Mouse (Mus musculus): ENCODE results near the gene Sertad2. TPM values are rescaled to one million over a fixed set of nuclear protein-coding genes. Genes with fewer than 3 reads are reported as not detected.

Gene Sertad2
- polyA plus RNA-seq, 1 experiment = 11.5 TPM

- H3K4me3 ChIP-seq (replicated peaks) = no peak overlapping the region
These were observed 17.0 kb downstream of the Sertad2 start for GRCm38 (mm10) chr11:20559951-20560642.

GRCm38 (mm10) chr11:20561323-20562002, 18.4 kb downstream of the Sertad2 start:
- Histone ChIP-seq H3K36me3 (replicated peaks; ENCODE audit: low read length) (peaks cover 21% of the 10 kb centered on the region), H3K4me3 (replicated peaks) (peak overlapping the region; percentile 72), H3K4me1 (peaks cover 45% of the 10 kb centered on the region), H3K9me3 (peaks cover 14% of the 10 kb centered on the region), H3K27me3 (replicated peaks) (no peaks in the 10 kb centered on the region)
- TF ChIP-seq FLI1 (IDR thresholded peaks at IDR 0.05; ENCODE audit: low read length) = no peak
- no peak for TF ChIP-seq GATA1 (IDR thresholded peaks at IDR 0.05; ENCODE audit: borderline replicate concordance, low read length)

More at GRCm38 (mm10) chr11:20559951-20560642, 17.0 kb downstream of the Sertad2 start:
- TF ChIP-seq GATA1 (IDR thresholded peaks at IDR 0.05; ENCODE audit: borderline replicate concordance, low read length) (no peak), FLI1 (IDR thresholded peaks at IDR 0.05; ENCODE audit: low read length) (no peak)
- Histone ChIP-seq H3K27me3 (replicated peaks) (no peaks in the 10 kb centered on the region), H3K4me1 (peaks cover 39% of the 10 kb centered on the region), H3K9me3 (peaks cover 14% of the 10 kb centered on the region), H3K36me3 (replicated peaks; ENCODE audit: low read length) (peaks cover 21% of the 10 kb centered on the region)

DNA sequence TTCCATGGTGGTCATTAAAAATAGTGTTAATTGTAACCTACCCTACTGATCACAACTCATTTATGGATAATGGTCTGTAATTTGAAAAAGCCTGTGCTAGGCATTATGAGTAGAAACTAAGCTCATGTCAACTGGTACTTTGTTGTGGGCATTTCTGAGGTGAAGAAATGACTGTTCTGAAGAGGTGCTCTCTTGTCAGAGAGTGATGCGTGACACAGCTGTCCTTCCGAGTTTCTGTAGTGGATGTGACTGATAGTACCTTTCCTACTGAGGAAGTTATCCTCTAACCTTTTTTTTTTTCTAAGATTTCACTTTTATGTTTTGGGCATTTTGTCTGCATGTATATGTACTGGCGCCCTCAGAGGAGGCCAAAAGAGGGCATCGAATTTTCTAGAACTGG, 22.0 kb downstream of the Sertad2 start:
- peaks cover 14% of the 10 kb centered on the region for H3K9me3 ChIP-seq
- H3K27me3 ChIP-seq (replicated peaks) = no peaks in the 10 kb centered on the region
- TF ChIP-seq FLI1 (IDR thresholded peaks at IDR 0.05; ENCODE audit: low read length) (no peak), GATA1 (IDR thresholded peaks at IDR 0.05; ENCODE audit: borderline replicate concordance, low read length) (no peak)
- peaks cover 39% of the 10 kb centered on the region for H3K4me1 ChIP-seq
- peaks cover 15% of the 10 kb centered on the region for H3K36me3 ChIP-seq (replicated peaks; ENCODE audit: low read length)
- H3K4me3 ChIP-seq (replicated peaks) = no peak overlapping the region

DNA sequence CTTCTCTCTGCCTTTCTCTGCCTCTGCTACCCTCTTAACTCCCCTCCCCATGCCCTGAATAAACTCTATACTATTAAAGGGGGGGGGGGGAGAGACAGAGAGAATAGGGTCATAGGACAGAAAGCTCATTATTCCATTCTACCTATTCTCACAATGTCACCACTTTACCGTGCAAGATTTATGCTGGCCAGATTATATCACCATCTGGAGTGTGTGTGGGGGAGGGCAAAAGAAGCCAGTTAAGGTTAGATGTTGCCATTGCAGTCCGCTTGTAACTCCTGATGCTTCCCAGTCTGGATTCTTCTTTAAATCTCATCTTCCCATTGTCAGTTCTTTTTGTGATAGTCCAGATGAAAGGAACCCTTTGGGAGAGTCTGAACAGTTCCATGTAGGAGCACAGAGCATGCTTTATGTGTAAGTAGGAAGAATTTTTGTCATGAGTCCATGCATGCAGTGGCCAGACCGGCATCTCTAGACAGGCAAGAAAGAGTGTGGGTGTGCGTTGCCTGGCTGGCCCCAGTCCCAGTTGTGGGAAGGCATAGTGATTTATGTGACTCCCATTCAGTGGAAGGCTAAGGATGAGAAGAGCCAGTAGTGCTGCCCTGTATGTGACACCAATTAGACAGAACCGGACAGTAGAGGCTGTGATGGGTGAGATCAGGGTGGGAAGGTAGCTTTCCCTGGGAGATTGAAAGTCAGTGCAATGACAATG, 28.8 kb downstream of the Sertad2 start:
- H3K36me3 ChIP-seq (replicated peaks; ENCODE audit: low read length) = peaks cover 12% of the 10 kb centered on the region
- H3K27me3 ChIP-seq (replicated peaks) = no peaks in the 10 kb centered on the region
- no peak for TF ChIP-seq FLI1 (IDR thresholded peaks at IDR 0.05; ENCODE audit: low read length)
- no peak for TF ChIP-seq GATA1 (IDR thresholded peaks at IDR 0.05; ENCODE audit: borderline replicate concordance, low read length)
- H3K4me3 ChIP-seq (replicated peaks) = no peak overlapping the region
- peaks cover 3% of the 10 kb centered on the region; the same call in 1 of the 2 replicates for H3K9me3 ChIP-seq
- H3K4me1 ChIP-seq = peaks cover 31% of the 10 kb centered on the region

GRCm38 (mm10) chr11:20576046-20576635, 33.1 kb downstream of the Sertad2 start:
- Histone ChIP-seq H3K4me3 (replicated peaks) (no peak overlapping the region), H3K4me1 (peaks cover 50% of the 10 kb centered on the region), H3K9me3 (peaks cover 3% of the 10 kb centered on the region; the same call in 1 of the 2 replicates), H3K27me3 (replicated peaks) (no peaks in the 10 kb centered on the region), H3K36me3 (replicated peaks; ENCODE audit: low read length) (peaks cover 12% of the 10 kb centered on the region)
- TF ChIP-seq FLI1 (IDR thresholded peaks at IDR 0.05; ENCODE audit: low read length) (no peak), GATA1 (IDR thresholded peaks at IDR 0.05; ENCODE audit: borderline replicate concordance, low read length) (no peak)

GRCm38 (mm10) chr11:20582758-20583157, 39.7 kb downstream of the Sertad2 start:
- Histone ChIP-seq H3K4me3 (replicated peaks) (no peak overlapping the region), H3K9me3 (no peaks in the 10 kb centered on the region), H3K4me1 (peaks cover 59% of the 10 kb centered on the region), H3K36me3 (replicated peaks; ENCODE audit: low read length) (no peaks in the 10 kb centered on the region), H3K27me3 (replicated peaks) (peaks cover 4% of the 10 kb centered on the region)
- no peak for TF ChIP-seq GATA1 (IDR thresholded peaks at IDR 0.05; ENCODE audit: borderline replicate concordance, low read length)
- no peak for TF ChIP-seq FLI1 (IDR thresholded peaks at IDR 0.05; ENCODE audit: low read length)

DNA sequence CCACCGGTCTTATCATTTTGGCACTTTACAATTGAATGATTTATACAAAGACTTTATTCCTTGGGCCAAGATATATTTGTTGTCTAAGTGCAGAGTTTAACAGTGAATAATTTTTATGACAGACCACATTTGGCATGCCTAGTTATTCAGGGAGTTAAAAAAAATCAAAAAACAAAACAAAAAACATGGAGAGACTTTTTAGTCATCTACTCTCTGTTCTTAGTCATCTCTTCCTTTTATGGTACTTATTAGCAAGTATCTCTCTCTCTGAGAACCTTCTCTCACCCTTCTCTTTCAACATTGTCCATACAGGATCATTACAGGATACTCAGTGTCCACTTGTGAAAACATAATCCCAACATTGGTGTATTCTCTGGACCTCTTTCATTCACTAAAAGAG, 42.2 kb downstream of the Sertad2 start:
- Histone ChIP-seq H3K4me3 (replicated peaks) (no peak overlapping the region), H3K4me1 (peaks cover 53% of the 10 kb centered on the region), H3K36me3 (replicated peaks; ENCODE audit: low read length) (no peaks in the 10 kb centered on the region), H3K9me3 (no peaks in the 10 kb centered on the region), H3K27me3 (replicated peaks) (peaks cover 4% of the 10 kb centered on the region)
- no peak for TF ChIP-seq GATA1 (IDR thresholded peaks at IDR 0.05; ENCODE audit: borderline replicate concordance, low read length)
- no peak for TF ChIP-seq FLI1 (IDR thresholded peaks at IDR 0.05; ENCODE audit: low read length)

- H3K4me3 ChIP-seq (replicated peaks) = no peak overlapping the region
- H3K4me1 ChIP-seq = peaks cover 46% of the 10 kb centered on the region
- H3K36me3 ChIP-seq (replicated peaks; ENCODE audit: low read length) = no peaks in the 10 kb centered on the region
- H3K27me3 ChIP-seq (replicated peaks) = peaks cover 4% of the 10 kb centered on the region
- TF ChIP-seq FLI1 (IDR thresholded peaks at IDR 0.05; ENCODE audit: low read length) = no peak
- TF ChIP-seq GATA1 (IDR thresholded peaks at IDR 0.05; ENCODE audit: borderline replicate concordance, low read length) = no peak
- no peaks in the 10 kb centered on the region for H3K9me3 ChIP-seq
These were observed 43.1 kb downstream of the Sertad2 start for GRCm38 (mm10) chr11:20586180-20586579.

DNA sequence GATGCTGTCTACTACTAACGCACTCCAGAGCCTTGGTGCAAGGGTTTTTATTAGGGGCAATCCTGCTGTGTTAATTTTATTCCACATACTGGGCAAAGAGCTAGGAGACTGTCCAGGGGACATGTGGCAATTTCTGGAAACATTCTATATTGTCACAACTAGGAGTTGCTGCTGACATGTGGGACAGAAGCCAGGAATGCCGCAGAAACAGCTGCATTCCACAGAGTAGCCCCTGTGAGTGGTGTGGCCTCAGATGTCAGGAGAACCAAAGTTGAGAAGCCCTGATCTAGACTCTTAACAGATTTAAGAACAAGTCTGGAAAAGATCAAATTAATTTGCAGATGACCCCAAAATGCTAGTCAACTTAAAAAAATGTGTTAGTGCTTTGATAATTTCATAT, 46.3 kb downstream of the Sertad2 start:
- no peak for TF ChIP-seq GATA1 (IDR thresholded peaks at IDR 0.05; ENCODE audit: borderline replicate concordance, low read length)
- peaks cover 2% of the 10 kb centered on the region for H3K36me3 ChIP-seq (replicated peaks; ENCODE audit: low read length)

More for the DNA sequence above, 46.3 kb downstream of the Sertad2 start:
- H3K4me1 ChIP-seq = peaks cover 44% of the 10 kb centered on the region
- peaks cover 4% of the 10 kb centered on the region for H3K27me3 ChIP-seq (replicated peaks)
- no peak overlapping the region for H3K4me3 ChIP-seq (replicated peaks)
- H3K9me3 ChIP-seq = peaks cover 2% of the 10 kb centered on the region; the same call in 1 of the 2 replicates

Measured in megakaryocyte, embryonic 14.5 days (primary cell).